Mouse (Mus musculus) cerebellum, postnatal 25 days (tissue): ENCODE measurements at regions not wholly inside any gene's neighbourhood (a gene's known extent, or its start where the extent isn't known, plus 50 kb on each side); places are given as distances from the start of the nearest gene placed in this dataset.

Source experiments
- DNase-seq, 2 experiments: peaks; one replicate each; pipeline ENCODE4 v3.0.0; 2021; ENCODE audit warnings: mixed read lengths in 2 of 2

DNA sequence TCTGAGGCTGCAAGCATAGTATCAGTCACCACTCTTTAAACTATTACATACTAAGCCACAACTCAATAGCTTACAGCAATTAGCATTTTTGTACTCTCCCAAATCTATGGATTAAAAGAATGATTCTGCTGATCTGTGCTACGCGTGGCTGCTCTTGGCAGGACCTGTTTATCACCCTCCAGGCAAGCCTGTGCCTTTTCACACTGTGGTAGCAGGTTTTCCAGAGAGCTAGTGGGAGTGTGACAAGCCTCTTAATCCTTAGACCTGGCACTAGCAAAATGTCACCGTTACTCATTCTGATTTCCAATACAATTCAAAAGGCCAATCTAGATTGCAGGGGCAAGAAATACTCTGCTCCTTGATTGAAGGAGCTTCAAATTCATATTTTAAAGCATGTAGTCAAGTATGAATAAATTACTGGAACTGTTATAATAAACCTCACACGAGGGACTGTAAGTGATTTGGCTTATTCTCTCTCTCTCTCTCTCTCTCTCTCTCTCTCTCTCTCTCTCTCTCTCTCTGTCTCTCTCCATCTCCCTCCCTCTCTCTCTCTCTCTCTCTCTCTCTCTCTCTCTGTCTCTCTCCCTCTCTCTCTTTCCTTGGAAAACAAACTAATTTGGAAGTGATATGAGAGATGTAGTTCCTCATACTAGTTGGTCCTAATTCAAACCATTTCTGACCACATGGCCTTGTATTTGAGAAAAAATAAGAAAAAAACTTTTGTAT lies 286.7 kb upstream of the Ins1 start:
- peak; percentile 8 to 38 for DNase-seq

DNA sequence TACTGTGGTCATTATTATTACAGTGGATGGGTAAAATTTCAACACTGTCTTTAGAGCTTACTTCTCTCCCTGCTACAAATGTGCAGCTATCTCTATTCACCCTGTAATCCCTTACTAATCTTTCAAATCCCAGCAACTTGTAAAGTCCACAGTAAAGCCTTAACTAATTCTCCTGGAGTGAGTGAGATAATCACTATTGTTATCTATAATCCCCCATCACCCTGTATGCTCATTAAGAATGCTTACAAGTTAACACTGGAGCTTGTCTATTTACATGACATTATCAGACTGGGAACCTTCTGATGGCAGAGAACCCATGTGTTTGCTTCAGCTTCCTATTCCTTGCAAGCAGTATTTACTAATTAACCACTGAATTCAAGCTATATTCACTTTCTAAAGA lies 266.9 kb upstream of the Ins1 start:
- no peak for DNase-seq
